Mouse (Mus musculus) liver, postnatal 0 days (tissue): ENCODE measurements at regions not wholly inside any gene's neighbourhood (a gene's known extent, or its start where the extent isn't known, plus 50 kb on each side); places are given as distances from the start of the nearest gene placed in this dataset.
A peak's percentile ranks its signal among the peaks of the same experiment; 100 is the strongest.

Experiments
- ATAC-seq: fragments of 200-750 bp; cut with Nextera tagmentation; 2 replicates; pipeline ENCODE4 v1.8.0; 2017; ENCODE audit warnings: mild to moderate bottlenecking, moderate library complexity
- DNase-seq: peaks from one replicate; pipeline ENCODE4 v3.0.0-alpha.2; 2016
- H3K27ac ChIP-seq: fragments of 300-500 bp; sonication (generic); 2 replicates; pipeline ENCODE4 v1.5.1; 2014; ENCODE audit warnings: antibody characterized with exemption, moderate library complexity, mild to moderate bottlenecking, low read depth
- H3K27me3 ChIP-seq: fragments of 300-500 bp; sonication (generic); 2 replicates; pipeline ENCODE4 v1.6.1; 2014; ENCODE audit warnings: low read length, control low read depth, mixed read lengths; ENCODE audit not compliant: insufficient read depth
- H3K36me3 ChIP-seq: fragments of 300-500 bp; sonication (generic); replicated peaks from 2 replicates; pipeline ENCODE4 v1.6.1; 2014; ENCODE audit warnings: mild to moderate bottlenecking, control low read depth, low read length, moderate library complexity, mixed read lengths; ENCODE audit not compliant: insufficient read depth
- H3K4me1 ChIP-seq: fragments of 300-500 bp; sonication (generic); 2 replicates; pipeline ENCODE4 v1.6.1; 2014; ENCODE audit warnings: antibody characterized with exemption, mild to moderate bottlenecking, control low read depth; ENCODE audit not compliant: insufficient read depth
- H3K4me2 ChIP-seq: fragments of 300-500 bp; sonication (generic); 2 replicates; pipeline ENCODE4 v1.6.1; 2014; ENCODE audit warnings: low read depth, mild to moderate bottlenecking, low read length, moderate library complexity, mixed read lengths
- H3K4me3 ChIP-seq: fragments of 300-500 bp; sonication (generic); 2 replicates; pipeline ENCODE4 v1.5.1; 2014; ENCODE audit warnings: low read depth, low read length
- H3K9ac ChIP-seq: fragments of 300-500 bp; sonication (generic); replicated peaks from 2 replicates; pipeline ENCODE4 v1.6.1; 2014; ENCODE audit warnings: mild to moderate bottlenecking, moderate library complexity
- H3K9me3 ChIP-seq: fragments of 300-500 bp; sonication (generic); 2 replicates; pipeline ENCODE4 v1.6.1; 2016; ENCODE audit warnings: mild to moderate bottlenecking, control low read depth, low read length, mixed read lengths
- CTCF ChIP-seq: sonication (generic); IDR thresholded peaks from 2 replicates; pipeline ENCODE4 v1.5.1; 2016; ENCODE audit warnings: antibody characterized with exemption, low read depth
- EP300 ChIP-seq: IDR thresholded peaks from 2 replicates; pipeline ENCODE4 v1.6.1; 2016; ENCODE audit warnings: antibody characterized with exemption, low read depth, mild to moderate bottlenecking
- WGBS: fragments of 180-500 bp; shearing (Covaris S2); extraction: QIAGEN DNeasy Blood & Tissue Kit; methylation state at CpG from one replicate; pipeline ENCODE4 v1.1.7; 2014; ENCODE audit not compliant: insufficient replicate concordance; 5-methylcytosine and 5-hydroxymethylcytosine counted together

DNA sequence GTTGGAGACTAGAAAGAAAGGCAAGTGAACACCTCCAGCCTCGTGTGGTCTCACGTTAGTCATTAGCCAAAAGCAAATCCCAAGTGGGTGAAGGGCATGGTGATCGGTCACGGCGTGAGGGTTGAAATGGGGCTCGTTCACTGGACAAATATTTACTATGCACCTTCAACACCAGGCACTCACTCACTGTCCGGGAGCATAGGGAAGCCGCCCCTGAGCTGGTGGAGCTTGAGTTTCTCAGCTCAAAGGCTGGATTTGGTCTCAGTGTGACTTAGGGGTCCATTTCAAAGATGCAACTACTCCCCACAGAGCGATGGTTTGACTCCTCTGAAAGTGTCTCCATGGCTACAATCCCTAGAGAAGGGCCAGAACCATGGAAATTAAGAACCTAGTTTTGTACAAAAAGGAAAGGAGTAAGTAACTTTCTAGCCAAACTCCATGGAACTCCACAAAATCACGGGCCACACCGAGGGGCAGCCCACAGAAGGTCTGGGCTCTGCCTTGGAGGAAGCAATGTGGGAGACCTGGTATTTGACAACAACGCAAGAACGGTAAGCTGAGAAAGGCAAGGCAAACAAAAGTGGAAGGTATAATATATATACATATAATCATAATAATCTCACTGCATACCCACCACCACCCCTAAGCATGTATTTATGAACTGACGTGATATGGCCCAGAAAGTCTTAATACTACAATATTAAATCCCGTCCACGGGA lies 318.8 kb upstream of the Noct start:
- Histone ChIP-seq H3K4me2 (peak overlapping the region; percentile 76), H3K9ac (no peak overlapping the region), H3K36me3 (no peaks in the 10 kb centered on the region), H3K27me3 (peaks cover 9% of the 10 kb centered on the region; the same call in 1 of the 2 replicates), H3K4me1 (peaks cover 6% of the 10 kb centered on the region; the same call in 1 of the 2 replicates), H3K4me3 (0 out of 2 replicates have a peak overlapping the region, but pooled peaks have one; percentile 45), H3K27ac (no peak overlapping the region), H3K9me3 (no peaks in the 10 kb centered on the region)
- TF ChIP-seq CTCF = no peak
- no peak for TF ChIP-seq EP300
- DNase-seq = peak; percentile 21
- WGBS = 21% methylated on average over 16 of the region's 16 CpGs
- ATAC-seq = peak; percentile 70

DNA sequence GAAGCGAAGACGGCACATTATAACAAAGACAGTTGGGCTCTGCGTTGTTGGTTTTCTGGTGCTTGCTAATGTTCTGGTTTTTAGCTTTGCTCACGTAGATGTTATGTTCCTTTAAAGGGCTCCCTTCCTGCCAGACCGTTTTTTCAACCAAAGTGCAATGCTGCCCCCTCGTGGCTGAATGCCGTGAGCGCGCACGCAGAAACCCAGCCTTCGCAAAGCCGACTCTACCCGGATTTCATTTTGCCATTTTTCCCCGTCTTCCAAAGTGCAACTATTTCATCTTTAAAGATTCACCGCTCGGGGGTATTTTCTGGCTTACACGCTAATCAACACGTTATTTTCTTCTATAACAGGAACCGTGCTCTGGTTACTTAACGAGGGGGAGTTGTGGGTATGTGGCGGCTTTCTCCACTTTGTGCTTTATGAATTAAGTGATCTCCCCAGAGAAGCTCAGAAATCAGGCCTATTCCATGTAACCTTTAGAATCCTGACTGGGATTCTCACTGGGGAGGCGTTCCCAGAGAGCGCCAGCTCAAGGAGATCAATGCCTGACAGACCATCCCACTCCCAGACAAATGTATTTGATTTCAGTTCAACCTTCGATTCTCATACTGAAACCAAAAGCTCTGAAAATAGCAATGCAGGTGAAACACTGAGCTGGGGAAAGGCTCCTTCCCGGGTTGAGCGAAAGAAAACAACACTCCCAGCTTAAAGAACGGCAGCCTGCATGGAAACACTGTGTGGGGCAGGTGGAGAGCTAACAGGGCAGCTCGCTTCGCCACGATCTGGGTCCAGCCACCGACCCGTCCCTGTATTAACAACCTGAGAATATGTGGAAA lies 318.0 kb upstream of the Noct start:
- Histone ChIP-seq H3K4me1 (peaks cover 6% of the 10 kb centered on the region; the same call in 1 of the 2 replicates), H3K36me3 (no peaks in the 10 kb centered on the region), H3K9ac (peak overlapping the region; percentile 35), H3K27me3 (peaks cover 9% of the 10 kb centered on the region; the same call in 1 of the 2 replicates), H3K27ac (no peak overlapping the region), H3K4me2 (peak overlapping the region; percentile 76), H3K4me3 (peak overlapping the region; percentile 45), H3K9me3 (no peaks in the 10 kb centered on the region)
- TF ChIP-seq CTCF (peak; percentile 86), EP300 (no peak)
- DNase-seq (peak; percentile 89), ATAC-seq (peak; percentile 83)
- WGBS = 11% methylated on average over 32 of the region's 32 CpGs

DNA sequence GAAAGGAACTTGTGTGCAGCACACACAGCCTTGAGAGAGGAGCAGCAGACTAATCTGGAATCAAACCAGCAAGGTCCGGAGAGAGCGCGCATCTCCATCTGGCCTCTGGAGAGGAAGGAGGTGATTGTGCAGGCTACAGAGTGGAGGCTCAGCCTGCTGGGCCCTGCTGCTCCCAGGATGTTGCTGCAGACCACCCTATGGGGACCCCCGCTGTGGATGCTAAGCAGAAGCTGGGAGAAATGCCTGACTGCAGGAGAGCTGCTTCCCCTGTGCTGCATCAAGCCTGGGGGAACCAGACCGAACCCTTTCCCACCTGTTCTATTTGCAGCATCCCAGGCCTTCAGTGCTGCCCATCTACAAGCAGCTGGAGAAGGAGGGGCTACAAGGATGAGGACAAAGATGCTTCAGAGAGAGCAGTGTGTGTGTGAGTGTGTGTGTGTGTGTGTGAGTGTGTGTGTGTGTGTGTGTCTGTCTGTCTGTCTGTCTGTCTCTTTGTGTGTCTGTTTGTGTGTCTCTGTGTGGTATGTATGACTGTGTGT lies 311.2 kb upstream of the Noct start:
- Histone ChIP-seq H3K9ac (no peak overlapping the region), H3K4me2 (no peak overlapping the region), H3K9me3 (no peaks in the 10 kb centered on the region), H3K36me3 (no peaks in the 10 kb centered on the region), H3K27me3 (peaks cover 8% of the 10 kb centered on the region; the same call in 1 of the 2 replicates), H3K4me1 (no peaks in the 10 kb centered on the region), H3K4me3 (no peak overlapping the region), H3K27ac (no peak overlapping the region)
- ATAC-seq (no peak), DNase-seq (no peak)
- WGBS = 68% methylated on average over 5 of the region's 5 CpGs
- no peak for TF ChIP-seq CTCF
- TF ChIP-seq EP300 = no peak

DNA sequence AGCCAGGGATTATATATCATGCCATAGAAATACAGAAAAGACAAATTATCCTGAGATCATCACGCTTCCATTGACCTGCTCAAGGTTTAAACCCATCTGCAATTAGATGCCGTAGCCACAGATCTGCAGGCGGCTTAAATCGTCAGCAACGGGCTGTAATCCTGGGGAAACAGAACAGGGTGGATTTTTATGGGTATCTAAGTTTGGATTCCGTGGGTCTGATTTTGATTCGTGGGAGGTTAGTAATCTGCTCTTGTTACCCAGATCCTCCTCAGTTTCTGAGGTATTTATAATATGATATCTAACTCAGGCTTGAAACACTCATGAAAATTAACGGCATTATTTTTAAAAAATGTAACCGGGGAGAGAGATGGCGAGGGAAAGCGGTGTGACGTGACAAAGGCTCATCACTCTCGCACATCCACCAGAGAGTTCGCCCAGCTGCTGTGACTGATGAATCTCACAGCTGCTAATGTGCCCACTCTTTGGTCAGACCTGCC lies 309.3 kb upstream of the Noct start:
- Histone ChIP-seq H3K27ac (no peak overlapping the region), H3K9me3 (no peaks in the 10 kb centered on the region), H3K4me1 (no peaks in the 10 kb centered on the region), H3K36me3 (no peaks in the 10 kb centered on the region), H3K4me3 (no peak overlapping the region), H3K27me3 (no peaks in the 10 kb centered on the region), H3K9ac (no peak overlapping the region), H3K4me2 (no peak overlapping the region)
- no peak for ATAC-seq
- 81% methylated on average over 14 of the region's 14 CpGs for WGBS
- DNase-seq = no peak
- TF ChIP-seq EP300 (no peak), CTCF (no peak)

DNA sequence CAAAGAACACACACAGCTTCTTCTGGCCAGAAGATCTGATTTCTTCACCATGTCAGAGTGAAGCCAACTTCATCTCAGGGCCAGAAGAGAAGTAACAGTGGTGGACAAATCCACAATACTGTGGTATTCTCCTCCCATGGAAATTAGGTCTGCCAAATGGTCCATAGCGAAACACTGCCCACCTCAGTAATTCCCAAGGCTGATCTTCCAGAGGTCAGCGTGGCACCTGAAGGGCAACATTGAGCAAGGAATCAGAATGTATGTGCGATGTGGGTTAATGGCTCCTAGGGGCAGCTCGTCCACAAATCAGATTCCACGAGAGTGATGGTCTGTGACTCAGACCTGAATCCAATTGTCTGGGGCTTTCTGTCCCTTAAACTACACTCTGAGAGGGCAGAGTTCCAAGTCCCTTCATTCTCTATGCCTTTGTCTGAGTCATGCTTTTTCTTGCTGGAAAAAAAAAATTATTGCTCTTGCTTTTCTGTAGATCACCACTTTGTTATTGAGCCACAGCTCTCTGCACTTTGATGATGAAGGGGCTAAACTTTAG lies 307.9 kb upstream of the Noct start:
- Histone ChIP-seq H3K9me3 (no peaks in the 10 kb centered on the region), H3K27me3 (no peaks in the 10 kb centered on the region), H3K4me3 (no peak overlapping the region), H3K36me3 (no peaks in the 10 kb centered on the region), H3K9ac (no peak overlapping the region), H3K4me1 (no peaks in the 10 kb centered on the region), H3K27ac (no peak overlapping the region), H3K4me2 (no peak overlapping the region)
- ATAC-seq = no peak
- TF ChIP-seq EP300 = no peak
- TF ChIP-seq CTCF = no peak
- WGBS = 70% methylated on average over 5 of the region's 5 CpGs
- no peak for DNase-seq

DNA sequence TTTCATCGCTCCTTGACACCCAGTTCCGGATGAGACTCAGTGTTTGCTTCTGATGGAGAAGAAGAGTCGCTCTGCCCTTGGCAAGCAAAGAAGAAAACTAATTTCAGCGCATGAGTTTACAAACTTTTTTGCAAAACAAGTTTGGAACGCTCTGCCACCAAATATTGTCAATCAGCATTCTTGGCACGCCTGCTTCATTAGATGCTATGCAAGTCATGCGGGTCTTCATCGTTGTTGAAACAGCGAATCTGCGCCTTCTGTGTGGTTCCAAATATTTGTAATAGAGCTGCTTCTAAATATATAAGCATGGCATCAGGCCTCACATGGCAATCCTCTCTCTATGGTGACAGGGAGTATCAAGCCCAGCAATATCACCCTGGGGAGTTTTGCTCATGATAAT lies 301.9 kb upstream of the Noct start:
- ATAC-seq (no peak), DNase-seq (no peak)
- Histone ChIP-seq H3K4me1 (no peaks in the 10 kb centered on the region), H3K27ac (no peak overlapping the region), H3K9me3 (no peaks in the 10 kb centered on the region), H3K36me3 (no peaks in the 10 kb centered on the region), H3K9ac (no peak overlapping the region), H3K4me2 (no peak overlapping the region), H3K27me3 (no peaks in the 10 kb centered on the region), H3K4me3 (no peak overlapping the region)
- no peak for TF ChIP-seq EP300
- TF ChIP-seq CTCF = no peak
- 83% methylated on average over 10 of the region's 10 CpGs for WGBS
